Mouse (Mus musculus) intestine, embryonic 14.5 days (tissue): Measurements from ENCODE around the gene Tcf25. TPM values are rescaled to one million over a fixed set of nuclear protein-coding genes. Genes with fewer than 3 reads are reported as not detected.
"Not testable (repeated sequence)": the region's sequence is repeated elsewhere in the genome, so short reads cannot be mapped to it uniquely, and the experiment has no call there.

ENCODE experiments used
- ATAC-seq: fragments of 200-750 bp; cut with Nextera tagmentation; replicated peaks from 2 replicates; pipeline ENCODE4 v1.8.0; 2017; ENCODE audit warnings: low read depth, moderate number of reproducible peaks, moderate TSS enrichment, moderate library complexity; ENCODE audit not compliant: low FRiP score, low TSS enrichment
- DNase-seq: peaks from one replicate; pipeline ENCODE4 v3.0.0-alpha.2; 2018; ENCODE audit warnings: low spot score
- H3K27ac ChIP-seq: fragments of 300-500 bp; sonication (generic); 2 replicates; pipeline ENCODE4 v1.5.1; 2014; ENCODE audit warnings: low read depth, mild to moderate bottlenecking, control low read depth
- H3K27me3 ChIP-seq: fragments of 300-500 bp; sonication (generic); replicated peaks from 2 replicates; pipeline ENCODE4 v1.6.1; 2014; ENCODE audit warnings: low read length, control low read depth; ENCODE audit not compliant: control insufficient read depth, insufficient read depth
- H3K36me3 ChIP-seq: fragments of 300-500 bp; sonication (generic); 2 replicates; pipeline ENCODE4 v1.6.1; 2014; ENCODE audit warnings: low read length, control low read depth; ENCODE audit not compliant: control insufficient read depth, insufficient read depth
- H3K4me1 ChIP-seq: fragments of 300-500 bp; sonication (generic); replicated peaks from 2 replicates; pipeline ENCODE4 v1.6.1; 2014; ENCODE audit warnings: low read length, control low read depth, mixed read lengths; ENCODE audit not compliant: control insufficient read depth, insufficient read depth
- H3K4me2 ChIP-seq: fragments of 300-500 bp; sonication (generic); 2 replicates; pipeline ENCODE4 v1.6.1; 2014; ENCODE audit warnings: low read length
- H3K4me3 ChIP-seq: fragments of 300-500 bp; sonication (generic); 2 replicates; pipeline ENCODE4 v1.5.1; 2014; ENCODE audit warnings: low read depth, low read length, control low read depth, mixed read lengths
- H3K9ac ChIP-seq: fragments of 300-500 bp; sonication (generic); 2 replicates; pipeline ENCODE4 v1.6.1; 2014; ENCODE audit warnings: mild to moderate bottlenecking, low read length
- H3K9me3 ChIP-seq: fragments of 300-500 bp; sonication (generic); 2 replicates; pipeline ENCODE4 v1.6.1; 2016; ENCODE audit warnings: low read length, control low read depth; ENCODE audit not compliant: control insufficient read depth
- WGBS: fragments of 180-500 bp; shearing (Covaris S2); extraction: QIAGEN DNeasy Blood & Tissue Kit; methylation state at CpG from one replicate; pipeline ENCODE4 v1.1.7; 2014; 5-methylcytosine and 5-hydroxymethylcytosine counted together
- polyA plus RNA-seq: library from polyadenylated mRNA; unstranded; fragments of >200 nt; fragmentation: Nextera tagmentation; extraction: Ambion mirVana; gene quantifications from 2 replicates; pipeline ENCODE4 v1.2.1, GENCODE M21; 2014

The Tcf25 gene
- polyA plus RNA-seq, 1 experiment from 2014 or later, result 170 TPM

DNA sequence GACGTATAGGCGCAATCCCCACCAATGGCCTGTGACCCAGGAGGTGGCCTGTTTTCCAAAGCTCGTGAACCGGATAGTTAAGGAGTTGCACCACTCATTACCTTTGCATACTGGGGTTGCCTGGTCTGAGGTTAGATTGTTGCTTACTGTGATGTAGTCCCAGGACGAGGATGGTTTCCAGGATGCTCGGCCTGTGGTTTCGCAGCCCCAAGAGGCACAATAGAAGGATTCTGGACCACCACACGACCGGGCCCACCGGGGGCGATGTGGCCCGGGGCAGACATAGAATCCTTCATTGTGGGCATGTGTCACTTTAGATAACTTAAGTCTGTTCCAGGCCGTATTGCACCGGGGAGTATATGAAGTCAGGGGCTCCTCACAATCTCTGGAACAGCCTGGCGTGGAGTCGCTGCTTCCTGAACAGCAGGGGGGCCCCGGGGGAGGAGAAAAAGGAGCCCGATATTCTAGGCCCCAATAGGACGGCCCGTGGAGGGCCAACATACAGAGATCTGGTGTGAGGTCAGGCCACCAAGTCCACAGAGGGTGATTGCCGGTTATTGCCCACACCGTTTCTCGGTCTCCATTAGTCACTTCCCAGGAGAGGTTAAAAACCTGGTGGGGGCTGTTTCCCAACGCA lies 54.2 kb downstream of the Tcf25 start:
- H3K4me1 ChIP-seq, result no peaks in the 10 kb centered on the region
- no peak for DNase-seq
- H3K27ac ChIP-seq, result no peak overlapping the region
- WGBS, result 97% methylated on average over 24 of the region's 24 CpGs
- H3K9me3 ChIP-seq, result peaks cover 48% of the 10 kb centered on the region
- no peak overlapping the region for H3K9ac ChIP-seq
- ATAC-seq, result no peak
- no peak overlapping the region for H3K4me2 ChIP-seq
- H3K36me3 ChIP-seq, result no peaks in the 10 kb centered on the region
- no peak overlapping the region for H3K4me3 ChIP-seq
- H3K27me3 ChIP-seq, result no peaks in the 10 kb centered on the region

DNA sequence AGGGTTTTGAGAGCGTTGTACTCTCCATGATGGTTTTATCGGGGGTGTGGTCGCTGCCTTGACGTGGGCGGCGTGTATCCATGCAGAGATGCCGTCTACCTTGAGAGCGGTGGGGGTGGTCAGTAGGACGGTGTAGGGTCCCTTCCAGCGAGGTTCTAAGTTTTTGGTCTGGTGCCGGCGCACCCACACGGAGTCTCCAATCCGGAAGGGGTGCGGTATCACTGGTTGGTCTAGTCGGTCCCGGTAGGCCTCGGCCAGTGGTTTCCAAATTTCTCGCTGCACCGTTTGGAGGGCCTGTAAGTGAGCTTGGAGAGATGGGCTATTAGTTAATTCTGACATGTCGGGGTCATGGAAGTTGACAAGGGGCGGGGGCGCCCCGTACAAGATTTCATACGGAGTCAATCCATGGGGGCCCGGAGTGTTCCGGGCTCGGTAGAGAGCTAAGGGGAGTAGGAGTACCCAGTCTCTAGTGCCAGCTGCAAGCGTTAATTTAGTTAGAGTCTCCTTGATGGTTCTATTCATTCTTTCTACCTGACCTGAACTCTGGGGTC lies 54.9 kb downstream of the Tcf25 start:
- Histone ChIP-seq H3K9ac (no peak overlapping the region), H3K27me3 (no peaks in the 10 kb centered on the region), H3K4me3 (no peak overlapping the region), H3K4me1 (no peaks in the 10 kb centered on the region), H3K9me3 (peaks cover 50% of the 10 kb centered on the region), H3K36me3 (no peaks in the 10 kb centered on the region), H3K4me2 (no peak overlapping the region), H3K27ac (no peak overlapping the region)
- no peak for ATAC-seq
- no peak for DNase-seq
- 97% methylated on average over 29 of the region's 29 CpGs for WGBS

DNA sequence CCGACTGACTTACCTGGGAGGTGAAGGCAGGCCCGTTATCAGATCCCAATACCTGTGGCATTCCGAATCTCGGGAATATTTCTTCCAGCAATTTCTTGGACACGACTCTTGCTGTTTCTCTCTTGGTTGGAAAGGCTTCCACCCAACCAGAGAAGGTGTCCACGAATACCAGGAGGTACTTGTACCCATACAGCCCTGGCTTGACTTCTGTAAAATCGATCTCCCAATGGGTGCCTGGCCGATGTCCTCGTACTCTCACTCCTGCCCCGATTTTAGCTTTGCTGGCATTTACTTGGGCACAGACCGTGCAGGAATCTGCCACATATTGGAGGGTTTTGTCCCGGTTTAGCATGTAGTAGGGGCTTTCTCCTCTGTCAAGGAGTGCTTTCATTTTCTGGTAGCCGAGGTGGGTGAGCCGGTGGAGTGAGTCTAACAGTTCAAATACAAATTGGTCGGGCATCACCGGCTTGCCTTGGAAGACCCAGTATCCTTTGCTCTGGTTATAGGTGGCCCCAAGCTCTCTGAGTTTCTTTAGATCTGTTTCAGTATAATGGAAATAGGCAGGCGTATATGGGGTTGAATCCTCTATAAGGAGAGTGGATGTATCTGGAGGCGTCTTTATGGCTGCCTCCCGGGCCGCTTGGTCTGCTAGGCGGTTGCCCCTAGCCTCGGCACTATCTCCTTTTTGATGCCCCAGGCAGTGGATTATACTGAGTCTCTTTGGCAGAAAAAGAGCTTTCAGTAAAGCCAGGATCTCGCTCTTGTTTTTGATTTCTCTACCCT lies 55.6 kb downstream of the Tcf25 start:
- ATAC-seq, result no peak
- WGBS, result 94% methylated on average over 23 of the region's 23 CpGs
- peaks cover 51% of the 10 kb centered on the region for H3K9me3 ChIP-seq
- no peaks in the 10 kb centered on the region for H3K4me1 ChIP-seq
- no peak overlapping the region for H3K4me3 ChIP-seq
- H3K27ac ChIP-seq, result no peak overlapping the region
- no peak for DNase-seq
- H3K36me3 ChIP-seq, result no peaks in the 10 kb centered on the region
- no peaks in the 10 kb centered on the region for H3K27me3 ChIP-seq
- H3K4me2 ChIP-seq, result no peak overlapping the region
- no peak overlapping the region for H3K9ac ChIP-seq

DNA sequence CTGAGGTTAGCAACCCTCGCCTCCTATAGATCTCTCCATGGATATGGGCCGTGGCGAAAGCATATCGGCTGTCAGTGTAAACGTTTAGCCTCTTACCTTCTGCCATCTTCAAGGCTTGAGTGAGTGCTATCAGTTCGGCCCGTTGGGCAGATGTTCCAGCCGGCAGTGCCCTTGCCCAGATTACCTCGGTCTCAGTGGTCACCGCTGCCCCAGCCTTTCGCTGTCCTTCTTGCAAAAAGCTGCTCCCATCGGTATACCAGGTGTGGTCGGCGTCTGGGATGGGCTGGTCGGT lies 56.1 kb downstream of the Tcf25 start:
- peaks cover 51% of the 10 kb centered on the region for H3K9me3 ChIP-seq
- not testable (repeated sequence) for H3K27ac ChIP-seq

DNA sequence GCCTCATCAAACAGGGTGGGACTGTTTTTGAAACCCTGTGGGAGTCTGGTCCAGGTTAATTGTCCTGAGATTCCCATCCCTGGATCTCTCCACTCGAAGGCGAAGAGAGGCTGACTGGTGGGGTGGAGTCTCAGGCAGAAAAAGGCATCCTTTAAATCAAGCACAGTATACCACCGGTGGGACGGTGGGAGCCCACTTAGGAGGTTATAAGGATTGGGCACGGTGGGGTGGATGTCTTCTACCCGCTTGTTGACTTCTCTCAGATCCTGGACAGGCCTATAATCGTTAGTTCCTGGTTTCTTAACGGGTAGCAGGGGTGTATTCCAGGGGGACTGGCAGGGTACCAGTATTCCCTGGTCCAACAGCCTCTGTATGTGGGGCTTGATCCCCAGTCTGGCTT lies 57.4 kb downstream of the Tcf25 start:
- not testable (repeated sequence) for H3K36me3 ChIP-seq, H3K4me2 ChIP-seq, DNase-seq, H3K4me1 ChIP-seq, H3K4me3 ChIP-seq, ATAC-seq, H3K9ac ChIP-seq, H3K27me3 ChIP-seq, H3K27ac ChIP-seq
- 96% methylated on average over 8 of the region's 8 CpGs for WGBS
- peaks cover 51% of the 10 kb centered on the region for H3K9me3 ChIP-seq

More for the DNA sequence above, 56.1 kb downstream of the Tcf25 start:
- not testable (repeated sequence) for ATAC-seq, H3K36me3 ChIP-seq, H3K4me3 ChIP-seq, H3K27me3 ChIP-seq, H3K4me1 ChIP-seq, H3K4me2 ChIP-seq, DNase-seq, H3K9ac ChIP-seq
- 97% methylated on average over 15 of the region's 15 CpGs for WGBS

DNA sequence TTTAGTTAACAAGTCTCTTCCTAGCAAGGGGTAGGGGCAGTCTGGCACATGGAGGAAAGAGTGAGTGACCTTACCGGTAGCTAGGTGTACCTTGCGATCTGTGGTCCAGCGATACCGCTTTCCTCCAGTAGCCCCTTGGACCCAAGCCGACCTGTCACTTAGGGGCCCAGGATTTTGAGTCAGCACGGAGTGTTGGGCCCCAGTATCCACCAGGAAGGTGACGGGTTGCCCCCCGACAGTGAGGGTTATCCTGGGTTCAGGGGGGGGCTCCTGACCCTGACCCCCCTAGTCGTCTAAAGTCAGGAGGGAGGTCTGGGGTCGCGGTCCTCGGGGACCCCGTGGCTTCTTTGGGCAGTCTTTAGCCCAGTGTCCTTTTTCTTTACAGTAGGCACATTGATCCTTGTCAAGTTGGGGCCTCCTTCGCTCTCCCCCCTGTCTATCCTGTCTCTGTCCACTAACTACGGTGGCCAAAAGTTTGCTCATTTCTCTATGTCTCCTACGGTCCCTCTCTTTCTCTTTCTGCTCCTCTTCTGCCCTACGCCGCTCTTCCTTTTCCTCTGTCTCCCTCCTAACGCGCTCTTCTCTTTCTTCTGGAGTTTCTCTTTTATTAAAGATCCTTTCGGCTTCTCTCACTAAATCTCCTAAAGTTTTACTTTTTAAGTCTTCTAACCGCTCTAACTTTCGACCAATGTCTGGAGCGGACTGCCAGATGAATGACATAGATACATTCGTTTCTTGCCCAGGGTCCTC lies 58.2 kb downstream of the Tcf25 start:
- H3K4me1 ChIP-seq, result no peaks in the 10 kb centered on the region
- no peak for ATAC-seq
- H3K4me3 ChIP-seq, result no peak overlapping the region
- 97% methylated on average over 25 of the region's 25 CpGs for WGBS
- no peak overlapping the region for H3K9ac ChIP-seq
- H3K27me3 ChIP-seq, result no peaks in the 10 kb centered on the region
- no peaks in the 10 kb centered on the region for H3K36me3 ChIP-seq
- no peak overlapping the region for H3K4me2 ChIP-seq
- no peak overlapping the region for H3K27ac ChIP-seq
- peaks cover 45% of the 10 kb centered on the region for H3K9me3 ChIP-seq
- no peak for DNase-seq

DNA sequence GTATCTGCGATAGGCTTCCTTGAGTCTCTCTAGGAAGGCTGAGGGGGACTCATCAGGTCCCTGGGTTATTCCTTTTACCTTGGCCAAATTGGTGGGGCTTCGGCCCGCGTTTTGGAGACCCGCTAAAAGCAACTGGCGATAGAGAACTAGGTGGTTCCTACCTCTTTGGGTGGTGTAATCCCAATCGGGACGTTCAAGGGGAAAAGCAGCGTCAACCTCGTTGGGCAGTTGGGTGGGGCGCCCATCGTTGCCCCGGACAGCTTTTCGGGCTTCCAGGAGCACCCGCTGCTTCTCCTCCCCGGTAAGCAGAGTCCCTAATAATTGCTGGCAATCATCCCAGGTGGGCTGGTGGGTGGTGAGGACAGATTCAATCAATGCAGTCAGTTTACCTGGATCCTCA lies 58.8 kb downstream of the Tcf25 start:
- no peak overlapping the region for H3K27ac ChIP-seq
- DNase-seq (no peak), ATAC-seq (no peak)
- no peak overlapping the region for H3K9ac ChIP-seq
- peaks cover 39% of the 10 kb centered on the region for H3K9me3 ChIP-seq
- no peaks in the 10 kb centered on the region for H3K4me1 ChIP-seq
- no peaks in the 10 kb centered on the region for H3K36me3 ChIP-seq
- H3K4me2 ChIP-seq, result no peak overlapping the region
- 95% methylated on average over 16 of the region's 16 CpGs for WGBS
- H3K27me3 ChIP-seq, result no peaks in the 10 kb centered on the region
- no peak overlapping the region for H3K4me3 ChIP-seq

DNA sequence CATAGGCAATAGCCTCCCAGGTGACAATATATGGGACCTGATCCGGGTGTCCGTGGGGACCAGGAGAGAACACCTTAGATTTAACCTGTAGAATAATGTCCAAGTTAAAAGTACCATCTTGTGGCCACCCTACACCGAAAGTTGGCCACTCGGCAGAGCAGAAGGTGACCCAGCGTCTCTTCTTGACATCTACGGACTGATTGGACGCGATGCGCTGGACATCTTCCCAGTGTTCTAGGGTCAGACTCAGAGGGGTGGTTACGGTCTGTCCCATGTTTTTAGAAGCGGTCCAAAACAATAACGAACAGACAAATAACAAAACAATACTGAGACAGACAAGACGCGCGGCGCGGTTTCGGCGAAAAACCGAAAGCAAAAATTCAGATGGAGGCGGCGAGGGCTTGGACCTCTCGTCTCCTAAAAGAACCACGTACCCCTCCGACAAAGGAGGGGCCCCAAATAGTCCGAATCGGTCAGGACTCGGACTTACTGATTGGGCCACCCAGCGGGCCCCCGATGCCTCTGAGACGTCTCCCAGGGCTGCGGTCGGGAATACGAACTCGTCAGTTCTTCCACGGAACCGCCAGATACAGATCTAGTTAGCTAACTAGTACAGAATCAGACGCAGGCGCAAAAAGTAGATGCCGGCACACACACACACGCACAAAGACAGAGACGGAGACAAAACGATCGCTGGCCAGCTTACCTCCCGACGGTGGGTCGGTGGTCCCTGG lies 59.9 kb downstream of the Tcf25 start:
- not testable (repeated sequence) for H3K27me3 ChIP-seq, H3K9ac ChIP-seq, ATAC-seq, H3K4me1 ChIP-seq, H3K36me3 ChIP-seq, H3K4me3 ChIP-seq, H3K4me2 ChIP-seq, DNase-seq, H3K27ac ChIP-seq
- peaks cover 29% of the 10 kb centered on the region for H3K9me3 ChIP-seq
- 97% methylated on average over 44 of the region's 47 CpGs for WGBS
